Mouse (Mus musculus) heart, adult 18-20 months (tissue): Measurements from ENCODE around the gene Fam83f. TPM values are rescaled to one million over a fixed set of nuclear protein-coding genes. Genes with fewer than 3 reads are reported as not detected.

Experiments used
- DNase-seq, 2 experiments: peaks; one replicate each; pipeline ENCODE4 v3.0.0; 2021 to 2022; ENCODE audit warnings: mixed read lengths in 1 of 2
- microRNA-seq, 2 experiments: library from miRNA; unstranded; fragments of <30 nt; microRNA quantifications; one replicate each; pipeline ENCODE4 v1.2.0; 2022
- total RNA-seq, 2 experiments: library from RNA; stranded (reverse); gene quantifications; 2 replicates each; pipeline ENCODE4 v1.2.3; 2021

Gene Fam83f
- total RNA-seq, 2 experiments from 2014 or later, result 0.18 TPM; not detected in 1

DNA sequence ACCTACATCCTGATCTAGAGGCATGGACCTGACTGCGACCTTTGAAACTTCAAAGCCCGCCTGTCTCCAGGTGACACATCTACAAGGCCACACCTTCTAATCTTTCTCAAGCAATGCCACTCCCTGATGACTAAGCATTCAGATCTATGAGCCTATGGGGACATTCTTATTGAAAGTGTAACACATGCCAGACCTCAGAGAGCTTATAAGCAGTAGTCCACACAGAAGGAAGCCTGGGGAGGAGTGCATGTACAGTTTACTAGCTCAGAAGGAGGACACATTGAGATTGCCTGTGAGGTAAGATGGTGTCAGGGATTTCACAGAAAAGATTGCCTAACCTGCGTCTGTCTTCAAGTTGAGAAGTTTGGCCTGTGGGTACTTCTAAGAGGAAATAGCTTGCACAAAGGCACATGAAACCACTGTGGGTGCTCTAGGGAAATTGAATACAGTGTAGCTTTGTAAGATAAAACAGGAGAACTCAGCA, 71.4 kb downstream of the Fam83f start:
- DNase-seq, result no peak

DNA sequence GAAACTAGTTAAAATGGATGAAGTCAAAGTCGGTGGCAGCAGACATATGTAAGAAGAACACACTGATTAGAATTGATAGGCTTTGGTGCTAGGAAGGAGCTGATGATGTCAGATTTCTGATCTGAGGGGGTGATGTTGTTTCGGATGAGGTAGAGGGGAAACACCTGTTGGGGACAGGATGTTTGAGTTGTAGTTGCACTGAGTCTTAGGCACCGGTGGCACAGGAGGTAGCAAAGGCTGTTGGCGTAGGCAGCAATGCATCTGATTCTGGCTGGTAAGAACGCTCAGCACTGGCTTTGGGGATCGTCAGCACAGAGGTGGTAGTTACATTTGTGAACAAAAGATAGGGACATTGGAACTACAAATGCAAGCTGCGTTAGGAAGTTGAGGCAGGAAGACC, 72.0 kb downstream of the Fam83f start:
- DNase-seq, result no peak

DNA sequence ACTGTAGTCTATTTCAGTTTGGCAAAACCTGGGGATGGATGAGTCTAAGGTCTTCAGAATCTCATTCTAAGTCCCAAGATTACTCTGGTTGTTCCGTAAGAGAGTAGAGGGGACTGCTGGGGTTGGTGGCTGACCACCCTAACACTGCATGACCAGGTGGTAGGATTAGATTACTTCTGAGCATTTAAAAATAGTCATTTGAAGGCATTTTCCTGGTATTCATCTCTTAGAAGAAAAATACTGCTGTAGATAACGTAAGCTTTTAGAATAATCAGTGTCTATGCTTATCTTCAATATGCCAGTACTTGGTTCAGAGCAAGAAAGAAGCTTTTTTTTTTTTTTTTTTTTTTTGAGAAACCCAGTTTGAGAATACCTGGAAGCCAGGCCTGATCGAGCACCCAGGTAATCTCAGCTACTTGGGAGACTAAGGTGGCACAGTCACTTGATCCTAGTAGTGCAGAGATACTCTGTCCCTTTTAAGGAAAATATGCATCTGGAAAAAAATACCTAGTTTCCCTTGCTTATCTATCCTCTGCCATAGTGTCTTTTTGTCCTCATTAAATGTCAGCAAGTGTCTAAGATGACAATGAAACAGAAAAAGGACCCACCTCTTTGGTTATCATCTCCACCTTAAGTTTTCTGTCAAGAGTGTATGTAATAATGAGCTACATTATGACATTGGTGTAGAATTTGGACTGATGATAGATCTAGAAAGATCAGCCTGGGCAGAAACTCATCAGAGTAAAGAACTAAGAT, 73.2 kb downstream of the Fam83f start:
- no peak for DNase-seq

DNA sequence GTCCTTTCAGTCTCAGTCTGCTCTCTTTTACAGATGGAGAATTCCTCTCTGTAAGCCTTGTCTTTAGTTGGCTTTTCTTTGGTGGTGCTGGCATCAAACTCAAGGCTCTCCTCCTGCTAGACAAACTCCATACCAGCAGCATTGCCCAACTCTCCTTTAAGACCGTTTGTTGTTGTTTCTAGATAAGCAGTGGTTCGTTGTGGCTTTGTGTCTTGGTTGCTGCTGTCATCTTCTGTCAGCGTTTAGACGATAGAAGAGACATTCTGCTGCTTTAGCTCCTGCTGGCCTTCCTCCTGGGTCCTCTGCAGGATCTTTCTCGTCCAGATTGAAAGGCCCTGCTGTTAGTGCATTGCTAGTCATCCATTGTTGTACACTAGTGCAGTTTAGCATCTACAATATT, 77.3 kb downstream of the Fam83f start:
- no peak for DNase-seq

Small RNA genes within 50 kb of the gene (microRNA-seq; reads per million reads assigned to microRNA genes)
- 0 to 0.76 reads per million in 2 experiments for gene Mir6957

Other genes starting within 250 kb of the Fam83f start
- gene Enthd1, start 106.7 kb upstream of the Fam83f start, total RNA-seq, result not detected
- 1 to 10 TPM; 1.0 to 3.4 TPM for gene Grap2, start 99.3 kb upstream of the Fam83f start, total RNA-seq
- gene Tnrc6b, start 39.5 kb downstream of the Fam83f start, total RNA-seq, result 10 to 100 TPM; 42.3 to 48.8 TPM